Mouse (Mus musculus) forebrain, embryonic 11.5 days (tissue): Measurements from ENCODE around the gene Mlx. TPM values are rescaled to one million over a fixed set of nuclear protein-coding genes. Genes with fewer than 3 reads are reported as not detected.
A peak's percentile ranks its signal among the peaks of the same experiment; 100 is the strongest.

Experiments
- ATAC-seq: fragments of 200-750 bp; cut with Nextera tagmentation; replicated peaks from 2 replicates; pipeline ENCODE4 v1.8.0; 2017; ENCODE audit warnings: moderate TSS enrichment; ENCODE audit not compliant: low FRiP score
- DNase-seq: peaks from one replicate; pipeline ENCODE4 v3.0.0-alpha.2; 2017; ENCODE audit warnings: low spot score
- H3K27ac ChIP-seq: fragments of 300-500 bp; sonication (generic); 2 replicates; pipeline ENCODE4 v1.5.1; 2014; ENCODE audit warnings: low read depth, low read length
- H3K27me3 ChIP-seq: fragments of 300-500 bp; sonication (generic); 2 replicates; pipeline ENCODE4 v1.6.1; 2014; ENCODE audit warnings: mild to moderate bottlenecking, low read length, mixed read lengths; ENCODE audit not compliant: control insufficient read depth, insufficient read depth
- H3K36me3 ChIP-seq: fragments of 300-500 bp; sonication (generic); 2 replicates; pipeline ENCODE4 v1.6.1; 2014; ENCODE audit warnings: mild to moderate bottlenecking, low read length, moderate library complexity, mixed read lengths; ENCODE audit not compliant: control insufficient read depth, insufficient read depth
- H3K4me1 ChIP-seq: fragments of 300-500 bp; sonication (generic); replicated peaks from 2 replicates; pipeline ENCODE4 v1.6.1; 2014; ENCODE audit warnings: low read length, mixed read lengths; ENCODE audit not compliant: control insufficient read depth, insufficient read depth
- H3K4me2 ChIP-seq: fragments of 300-500 bp; sonication (generic); 2 replicates; pipeline ENCODE4 v1.6.1; 2014; ENCODE audit warnings: low read depth, mild to moderate bottlenecking, low read length, moderate library complexity, mixed read lengths; ENCODE audit not compliant: severe bottlenecking
- H3K4me3 ChIP-seq: fragments of 300-500 bp; sonication (generic); 2 replicates; pipeline ENCODE4 v1.5.1; 2014; ENCODE audit warnings: low read depth, low read length
- H3K9ac ChIP-seq: fragments of 300-500 bp; sonication (generic); 2 replicates; pipeline ENCODE4 v1.6.1; 2014; ENCODE audit warnings: low read length
- H3K9me3 ChIP-seq: fragments of 300-500 bp; sonication (generic); 2 replicates; pipeline ENCODE4 v1.6.1; 2016; ENCODE audit warnings: low read length, mixed read lengths; ENCODE audit not compliant: control insufficient read depth
- WGBS: fragments of 180-500 bp; shearing (Covaris S2); extraction: QIAGEN DNeasy Blood & Tissue Kit; methylation state at CpG from one replicate; pipeline ENCODE4 v1.1.7; 2014; 5-methylcytosine and 5-hydroxymethylcytosine counted together
- polyA plus RNA-seq: library from polyadenylated mRNA; unstranded; fragments of >200 nt; fragmentation: Nextera tagmentation; extraction: Ambion mirVana; gene quantifications from 2 replicates; pipeline ENCODE4 v1.2.1, GENCODE M21; 2014

Gene Mlx
- polyA plus RNA-seq, 1 experiment from 2014 or later: 41.8 TPM

DNA sequence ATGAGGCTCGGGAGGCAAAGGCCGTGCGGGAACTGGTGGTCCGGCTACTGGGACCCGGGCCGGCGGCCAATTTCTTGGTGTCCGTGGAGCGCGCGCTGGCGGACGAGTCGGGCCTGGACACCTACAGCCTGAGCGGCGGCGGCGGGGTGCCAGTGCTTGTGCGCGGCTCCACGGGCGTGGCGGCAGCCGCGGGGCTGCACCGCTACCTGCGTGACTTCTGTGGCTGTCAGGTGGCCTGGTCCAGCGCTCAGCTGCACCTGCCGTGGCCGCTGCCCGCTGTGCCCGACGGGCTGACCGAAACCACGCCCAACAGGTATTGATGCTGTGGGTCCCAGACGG is 16.9 kb upstream of the Mlx start:
- no peaks in the 10 kb centered on the region for H3K9me3 ChIP-seq
- H3K36me3 ChIP-seq: no peaks in the 10 kb centered on the region
- peak overlapping the region; percentile 98 for H3K4me2 ChIP-seq
- H3K27me3 ChIP-seq: peaks cover 9% of the 10 kb centered on the region
- ATAC-seq (peak; percentile 57), DNase-seq (no peak)
- 0 out of 2 replicates have a peak, but pooled peaks cover 3% of the 10 kb centered on the region for H3K4me1 ChIP-seq
- peak overlapping the region; percentile 76 for H3K4me3 ChIP-seq
- no peak overlapping the region for H3K27ac ChIP-seq
- peak overlapping the region; percentile 80 for H3K9ac ChIP-seq
- WGBS: under 1% methylated on average over 36 of the region's 36 CpGs

DNA sequence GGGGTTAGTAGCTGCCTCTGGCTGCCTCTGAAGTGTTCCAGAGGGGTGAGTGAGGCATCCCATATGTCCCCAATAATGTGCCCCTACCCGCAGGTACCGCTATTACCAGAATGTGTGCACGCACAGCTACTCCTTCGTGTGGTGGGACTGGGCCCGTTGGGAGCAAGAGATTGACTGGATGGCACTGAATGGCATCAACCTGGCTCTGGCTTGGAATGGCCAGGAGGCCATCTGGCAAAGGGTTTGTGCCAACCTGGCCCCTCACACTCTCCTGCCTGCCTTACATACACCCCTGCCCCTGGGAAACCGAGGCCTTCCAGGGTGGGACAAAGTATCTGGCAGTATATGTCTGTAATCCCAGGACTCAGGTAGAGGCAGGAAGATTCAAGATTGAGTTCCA is 16.1 kb upstream of the Mlx start:
- Histone ChIP-seq H3K9me3 (no peaks in the 10 kb centered on the region), H3K4me1 (0 out of 2 replicates have a peak, but pooled peaks cover 3% of the 10 kb centered on the region), H3K4me3 (peak overlapping the region; percentile 76; the same call in 1 of the 2 replicates), H3K4me2 (peak overlapping the region; percentile 98), H3K27ac (no peak overlapping the region), H3K27me3 (peaks cover 9% of the 10 kb centered on the region), H3K36me3 (no peaks in the 10 kb centered on the region), H3K9ac (peak overlapping the region; percentile 8; the same call in 1 of the 2 replicates)
- WGBS: 64% methylated on average over 6 of the region's 6 CpGs
- no peak for DNase-seq
- no peak for ATAC-seq

DNA sequence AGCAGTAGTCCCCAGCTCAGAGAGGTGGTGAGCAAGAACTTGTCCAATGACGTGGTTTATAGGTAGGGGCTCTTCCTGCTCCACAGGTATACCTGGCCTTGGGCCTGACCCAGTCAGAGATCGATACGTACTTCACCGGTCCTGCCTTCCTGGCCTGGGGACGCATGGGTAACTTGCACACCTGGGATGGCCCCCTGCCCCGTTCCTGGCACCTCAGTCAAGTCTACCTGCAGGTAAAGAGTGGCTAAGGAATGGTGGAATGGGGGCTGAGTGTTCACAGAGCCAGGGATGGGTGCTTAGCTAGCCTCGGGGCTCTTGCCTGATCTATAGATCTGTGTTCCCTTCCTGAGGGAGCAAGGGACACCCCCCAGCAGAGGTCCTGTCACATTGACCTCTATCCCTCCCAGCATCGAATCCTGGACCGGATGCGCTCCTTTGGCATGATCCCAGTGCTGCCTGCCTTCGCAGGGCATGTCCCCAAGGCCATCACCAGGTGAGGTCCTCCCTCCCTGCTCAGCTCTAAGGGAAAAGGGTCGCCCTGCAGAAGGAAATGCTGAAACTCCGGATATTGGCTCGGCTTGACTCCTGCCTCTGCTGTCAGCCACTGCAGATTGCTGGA is 15.2 kb upstream of the Mlx start:
- Histone ChIP-seq H3K27ac (no peak overlapping the region), H3K4me2 (no peak overlapping the region), H3K36me3 (no peaks in the 10 kb centered on the region), H3K4me1 (0 out of 2 replicates have a peak, but pooled peaks cover 3% of the 10 kb centered on the region), H3K4me3 (no peak overlapping the region), H3K9me3 (no peaks in the 10 kb centered on the region), H3K27me3 (peaks cover 9% of the 10 kb centered on the region), H3K9ac (no peak overlapping the region)
- 70% methylated on average over 14 of the region's 14 CpGs for WGBS
- no peak for DNase-seq
- no peak for ATAC-seq

DNA sequence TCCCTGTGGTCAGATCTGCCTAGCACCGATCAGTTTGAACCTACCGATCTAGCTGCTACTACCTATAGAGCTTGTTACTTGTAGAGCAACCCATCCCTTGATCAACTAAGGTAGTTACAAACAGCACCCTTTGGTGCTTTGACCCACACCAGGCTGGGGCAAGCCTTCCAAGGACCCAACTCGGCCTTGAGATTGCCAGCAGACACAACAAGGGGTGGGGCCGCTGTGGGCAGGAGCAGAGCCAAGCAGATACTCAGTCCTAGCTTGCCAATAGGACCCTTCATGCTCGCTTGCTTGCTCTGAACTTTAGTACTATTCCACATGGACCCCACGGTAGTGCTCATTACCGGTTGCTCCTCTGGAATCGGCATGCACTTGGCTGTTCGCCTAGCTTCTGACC is 9.0 kb upstream of the Mlx start, which contains the start of gene Hsd17b1:
Gene Hsd17b1 (plus strand): TSS at position 291 of the 400 bp plus-strand sequence.
- DNase-seq: no peak
- no peak for ATAC-seq
- H3K27me3 ChIP-seq: peaks cover 42% of the 10 kb centered on the region

DNA sequence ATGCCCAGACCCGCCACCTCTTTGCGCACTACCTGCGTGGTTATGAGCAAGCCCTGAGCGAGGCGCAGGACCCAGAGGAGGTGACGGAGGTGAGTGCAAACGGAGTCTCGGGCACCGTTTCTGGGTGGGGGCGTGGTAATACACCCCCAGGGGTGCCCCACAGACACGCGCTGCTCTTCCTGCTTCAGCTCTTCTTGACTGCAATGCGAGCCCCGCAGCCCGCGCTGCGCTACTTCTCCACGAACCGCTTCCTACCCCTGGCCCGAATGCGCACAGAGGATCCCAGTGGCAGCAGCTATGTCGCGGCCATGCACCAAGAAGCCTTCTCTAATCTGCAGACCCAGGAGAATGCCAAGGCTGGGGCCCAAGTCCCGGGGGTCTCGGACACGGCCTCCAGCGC is 7.3 kb upstream of the Mlx start:
- Histone ChIP-seq H3K4me2 (no peak overlapping the region), H3K9ac (no peak overlapping the region), H3K36me3 (no peaks in the 10 kb centered on the region), H3K4me1 (peaks cover 9% of the 10 kb centered on the region; the same call in 1 of the 2 replicates), H3K9me3 (no peaks in the 10 kb centered on the region), H3K27ac (no peak overlapping the region), H3K27me3 (peaks cover 42% of the 10 kb centered on the region), H3K4me3 (no peak overlapping the region)
- ATAC-seq (no peak), DNase-seq (no peak)
- 3% methylated on average over 27 of the region's 27 CpGs for WGBS

More for the DNA sequence above, 9.0 kb upstream of the Mlx start, which contains the start of gene Hsd17b1:
- peaks cover 6% of the 10 kb centered on the region; the same call in 1 of the 2 replicates for H3K4me1 ChIP-seq
- no peak within 1 kb of the TSS for H3K27ac ChIP-seq
- WGBS: 68% methylated on average over 9 of the region's 9 CpGs
- no peak within 1 kb of the TSS for H3K4me3 ChIP-seq
- H3K9me3 ChIP-seq: no peaks in the 10 kb centered on the region
- no peaks in the 10 kb centered on the region for H3K36me3 ChIP-seq
- H3K4me2 ChIP-seq: no peak within 1 kb of the TSS
- no peak within 1 kb of the TSS for H3K9ac ChIP-seq

DNA sequence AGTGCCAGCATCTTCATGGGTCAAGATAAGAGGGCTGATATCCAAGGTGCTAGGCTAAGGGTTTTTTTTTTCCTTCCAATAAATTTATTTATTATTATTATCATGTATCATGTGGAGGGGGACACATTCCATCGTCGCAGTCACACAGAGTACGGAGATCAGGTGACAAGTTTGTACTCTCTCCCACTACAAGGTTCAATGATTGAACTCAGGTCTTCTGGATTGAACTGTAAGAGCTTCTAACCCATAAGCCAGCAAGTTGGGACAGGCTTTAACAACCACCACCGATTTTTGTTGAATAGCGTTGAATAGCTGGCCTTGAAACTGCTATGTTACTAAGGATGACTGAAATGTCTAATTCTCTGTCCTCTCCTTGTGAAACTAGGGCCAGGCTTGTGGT is 6.7 kb upstream of the Mlx start:
- 63% methylated on average over 5 of the region's 5 CpGs for WGBS
- Histone ChIP-seq H3K9me3 (no peaks in the 10 kb centered on the region), H3K4me1 (peaks cover 9% of the 10 kb centered on the region; the same call in 1 of the 2 replicates), H3K9ac (no peak overlapping the region), H3K27me3 (peaks cover 42% of the 10 kb centered on the region), H3K36me3 (no peaks in the 10 kb centered on the region), H3K4me3 (no peak overlapping the region), H3K27ac (no peak overlapping the region), H3K4me2 (no peak overlapping the region)
- ATAC-seq (no peak), DNase-seq (no peak)

DNA sequence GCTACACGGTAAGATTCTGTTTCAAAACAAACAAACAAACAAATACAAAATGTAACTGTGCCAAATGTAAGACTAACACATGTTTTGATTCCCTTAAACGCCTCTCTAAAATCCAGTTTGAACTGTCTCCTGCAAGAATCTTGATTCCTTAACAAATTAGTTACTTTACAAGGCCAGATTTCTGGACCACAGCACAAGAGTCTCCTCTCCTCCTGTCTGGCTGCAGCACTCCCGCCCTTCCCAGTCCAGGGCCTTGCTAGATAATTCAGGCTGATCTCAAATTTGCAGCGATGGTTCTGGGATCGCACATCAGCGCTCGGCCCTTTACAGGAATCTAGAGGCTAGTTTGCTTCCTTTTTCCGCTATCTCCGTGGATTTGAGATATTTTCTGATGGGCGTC is 5.4 kb upstream of the Mlx start:
- ATAC-seq (no peak), DNase-seq (no peak)
- Histone ChIP-seq H3K36me3 (no peaks in the 10 kb centered on the region), H3K4me2 (peak overlapping the region; percentile 99), H3K9me3 (no peaks in the 10 kb centered on the region), H3K4me1 (peaks cover 18% of the 10 kb centered on the region), H3K4me3 (peak overlapping the region; percentile 87), H3K27ac (no peak overlapping the region), H3K27me3 (peaks cover 42% of the 10 kb centered on the region), H3K9ac (peak overlapping the region; percentile 96)
- 4% methylated on average over 10 of the region's 10 CpGs for WGBS

DNA sequence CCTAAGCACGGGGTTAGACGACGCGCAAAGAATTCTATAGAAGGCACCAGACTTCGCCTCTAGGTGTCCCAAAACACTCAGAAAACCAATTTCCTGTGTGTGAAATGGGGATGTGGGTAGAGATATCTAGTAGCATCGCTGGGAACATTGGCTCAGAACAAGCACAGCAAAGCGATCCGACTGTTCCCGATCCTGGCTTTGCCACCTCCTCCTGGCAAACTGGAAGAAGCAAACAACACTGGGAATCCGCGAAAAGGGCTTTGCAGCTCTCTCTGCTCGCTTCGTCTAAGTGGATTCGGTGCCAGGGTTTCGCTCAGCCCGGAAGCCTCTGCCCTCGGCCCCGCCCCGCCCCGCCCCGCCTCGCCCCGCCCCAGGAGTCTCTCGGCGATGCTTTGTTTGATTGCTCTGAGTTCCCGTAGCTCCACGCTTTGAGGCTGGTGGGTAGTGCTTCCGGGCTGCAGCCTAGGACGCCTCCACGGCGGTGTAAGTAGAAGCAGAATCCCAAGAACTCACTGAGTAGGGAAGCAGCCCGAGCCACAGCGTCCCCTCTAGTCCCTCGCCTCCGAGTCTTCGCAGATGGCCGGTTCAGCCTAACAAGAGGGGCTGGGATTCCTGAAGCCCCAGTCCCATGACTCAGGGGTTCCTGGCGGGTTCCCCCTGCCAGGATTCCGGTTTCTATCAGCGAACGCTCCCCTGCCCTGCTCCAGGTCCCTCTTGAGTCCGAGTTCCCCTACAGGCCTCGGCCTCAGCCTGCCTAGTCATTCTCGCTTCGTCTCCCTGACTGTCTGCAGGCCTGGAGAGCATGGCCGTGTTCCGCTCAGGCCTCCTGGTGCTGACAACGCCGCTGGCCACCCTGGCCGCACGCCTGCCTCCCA is 4.6 kb upstream of the Mlx start, which contains the start of gene Coasy:
Gene Coasy (plus strand): TSS at position 358 of the 875 bp plus-strand sequence.
- Histone ChIP-seq H3K36me3 (no peaks in the 10 kb centered on the region), H3K4me3 (peak within 1 kb of the TSS; percentile 87), H3K9me3 (no peaks in the 10 kb centered on the region), H3K27me3 (peaks cover 39% of the 10 kb centered on the region), H3K4me2 (peak within 1 kb of the TSS; percentile 99), H3K4me1 (peaks cover 21% of the 10 kb centered on the region), H3K27ac (peak within 1 kb of the TSS; percentile 71), H3K9ac (peak within 1 kb of the TSS; percentile 96)
- under 1% methylated on average over 51 of the region's 51 CpGs for WGBS
- DNase-seq (peak; percentile 96), ATAC-seq (peak; percentile 85)
